Mouse (Mus musculus): ENCODE data around the gene Ttc16.
A peak's percentile ranks its signal among the peaks of the same experiment; 100 is the strongest.

The Ttc16 gene

GRCm38 (mm10) chr2:32741273-32742172, 33.9 kb downstream of the Ttc16 start:
- DNase-seq, result no peak

- DNase-seq, result no peak
Observed at GRCm38 (mm10) chr2:32740916-32741272, 34.5 kb downstream of the Ttc16 start, which contains the start of gene 6330409D20Rik. Gene 6330409D20Rik (minus strand): TSS chr2:32741016.

GRCm38 (mm10) chr2:32739311-32739710, 36.1 kb downstream of the Ttc16 start:
- DNase-seq, result no peak

- no peak for DNase-seq
Observed at GRCm38 (mm10) chr2:32737008-32737407, 38.4 kb downstream of the Ttc16 start.

GRCm38 (mm10) chr2:32736306-32736829, 39.1 kb downstream of the Ttc16 start:
- DNase-seq, result peak; percentile 59

GRCm38 (mm10) chr2:32734933-32735332, 40.5 kb downstream of the Ttc16 start:
- DNase-seq, result peak; percentile 85

- peak; percentile 61 for DNase-seq
Observed at GRCm38 (mm10) chr2:32734480-32734879, 41.0 kb downstream of the Ttc16 start.

- no peak for DNase-seq
Observed at GRCm38 (mm10) chr2:32732695-32733094, 42.7 kb downstream of the Ttc16 start.

GRCm38 (mm10) chr2:32731911-32732310, 43.5 kb downstream of the Ttc16 start:
- no peak for DNase-seq

GRCm38 (mm10) chr2:32730854-32731253, 44.6 kb downstream of the Ttc16 start:
- peak; percentile 69 for DNase-seq

GRCm38 (mm10) chr2:32729547-32729946, 45.9 kb downstream of the Ttc16 start:
- DNase-seq, result no peak

- peak; percentile 87 for DNase-seq
Observed at GRCm38 (mm10) chr2:32728463-32728862, 47.0 kb downstream of the Ttc16 start.

GRCm38 (mm10) chr2:32727435-32727834, 48.0 kb downstream of the Ttc16 start:
- DNase-seq, result peak; percentile 97

- peak; percentile 78 for DNase-seq
Observed at GRCm38 (mm10) chr2:32724832-32725790, 50.3 kb downstream of the Ttc16 start.

- no peak for DNase-seq
Observed at GRCm38 (mm10) chr2:32724149-32724548, 51.3 kb downstream of the Ttc16 start.

- no peak for DNase-seq
Observed at GRCm38 (mm10) chr2:32722581-32722980, 52.9 kb downstream of the Ttc16 start.

GRCm38 (mm10) chr2:32722046-32722445, 53.4 kb downstream of the Ttc16 start:
- DNase-seq, result no peak

- DNase-seq, result peak; percentile 80
Observed at GRCm38 (mm10) chr2:32720681-32721229, 54.7 kb downstream of the Ttc16 start, which contains the start of gene Sh2d3c. Gene Sh2d3c (plus strand): TSS chr2:32721055.

- DNase-seq, result no peak
Observed at GRCm38 (mm10) chr2:32720053-32720452, 55.4 kb downstream of the Ttc16 start.

GRCm38 (mm10) chr2:32718761-32719160, 56.7 kb downstream of the Ttc16 start:
- no peak for DNase-seq

GRCm38 (mm10) chr2:32714987-32715425, 60.4 kb downstream of the Ttc16 start:
- peak; percentile 50 for DNase-seq
